Mouse (Mus musculus): ENCODE data around the gene Atp2a2. TPM values are rescaled to one million over a fixed set of nuclear protein-coding genes. Genes with fewer than 3 reads are reported as not detected.
"Not testable (repeated sequence)": the region's sequence is repeated elsewhere in the genome, so short reads cannot be mapped to it uniquely, and the experiment has no call there.

The Atp2a2 gene
- polyA plus RNA-seq, 1 experiment: 136 TPM

DNA sequence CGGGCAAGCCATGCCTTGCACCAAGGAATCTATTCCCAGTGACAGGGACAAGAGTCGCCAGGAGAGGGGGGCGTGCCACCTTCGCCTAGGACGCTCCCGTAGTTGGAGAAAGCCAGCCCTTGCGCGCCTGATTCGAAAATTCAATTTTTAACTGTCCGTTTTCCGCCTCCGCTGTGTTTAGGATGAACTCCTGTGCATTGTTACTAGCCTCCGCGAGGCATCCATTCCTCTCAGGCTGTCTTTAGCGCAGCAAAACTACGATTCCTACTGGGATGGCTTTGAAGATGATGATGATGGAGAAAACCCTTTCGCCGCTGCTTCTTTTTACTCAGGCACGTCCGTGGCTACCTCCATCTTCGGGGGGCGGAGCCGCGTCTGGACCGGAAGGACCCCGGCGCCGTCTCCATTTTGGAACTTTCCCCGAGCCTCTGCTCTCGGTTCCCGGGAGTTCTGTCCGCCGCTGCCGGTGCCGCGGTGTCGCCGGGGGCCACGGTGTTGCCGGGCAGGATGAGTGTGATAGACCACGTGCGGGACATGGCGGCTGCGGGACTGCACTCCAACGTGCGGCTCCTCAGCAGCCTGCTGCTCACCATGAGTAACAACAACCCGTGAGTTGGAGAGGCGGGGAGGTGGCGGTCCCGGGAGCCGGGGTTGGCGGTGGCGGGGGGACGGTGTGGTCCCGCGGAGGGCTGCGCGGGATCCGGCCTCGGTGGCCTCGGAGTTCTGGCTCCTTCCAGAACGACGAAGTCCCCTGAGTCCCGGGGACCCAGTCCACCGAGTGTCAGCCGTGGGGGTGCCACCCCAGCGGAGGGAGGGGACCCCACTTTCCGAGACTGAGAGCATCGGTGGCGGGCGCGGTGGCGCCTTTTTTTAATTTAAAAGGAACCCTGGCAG lies 79.7 kb downstream of the Atp2a2 start:
- TF ChIP-seq CTCF (IDR thresholded peaks at IDR 0.05; ENCODE audit: borderline replicate concordance, extremely low read depth, insufficient read depth, insufficient read length): no peak
- TF ChIP-seq POLR2A (IDR thresholded peaks at IDR 0.05; ENCODE audit: borderline replicate concordance, extremely low read depth, insufficient read depth, insufficient read length, poor library complexity, severe bottlenecking): no peak
- peak; percentile 95 for DNase-seq (ENCODE audit: low read depth)

DNA sequence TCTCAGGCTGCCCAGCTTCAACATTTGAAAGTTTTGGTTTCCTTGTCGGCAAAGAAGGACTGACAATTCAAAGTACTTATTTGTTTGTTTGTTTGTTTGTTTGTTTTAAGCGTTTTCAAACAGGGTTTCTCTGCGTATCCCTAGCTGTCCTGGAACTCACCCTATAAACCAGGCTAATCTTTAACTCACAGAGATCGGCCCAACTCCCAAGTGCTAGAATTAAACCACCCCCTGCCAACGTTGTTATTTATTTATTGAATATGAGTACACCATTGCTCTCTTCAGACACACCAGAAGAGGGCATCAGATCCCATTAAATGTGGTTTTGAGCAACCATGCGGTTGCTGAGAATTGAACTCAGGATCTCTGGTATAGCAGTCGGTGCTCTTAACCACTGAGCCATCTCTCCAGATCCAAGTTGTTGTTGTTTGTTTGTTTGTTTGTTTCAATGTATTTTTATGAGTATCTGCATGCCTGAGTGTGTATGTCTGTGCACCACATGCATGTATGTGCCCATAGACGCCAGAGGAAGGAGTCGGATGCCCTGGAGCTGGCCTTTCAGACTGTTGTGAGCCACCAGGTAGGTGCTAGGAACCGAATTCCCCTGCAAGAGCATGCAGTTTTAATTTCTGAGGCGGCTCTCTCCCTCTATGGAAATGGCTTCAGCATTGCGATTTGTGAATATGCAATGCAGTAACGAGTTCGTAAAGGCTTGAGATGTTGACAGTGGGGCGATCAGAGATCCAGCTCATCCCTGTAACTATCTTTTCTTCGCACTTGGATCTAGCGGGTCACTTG lies 80.6 kb downstream of the Atp2a2 start, which contains the start of gene Anapc7:
TSS of gene Anapc7 (plus strand) at position 423 of the 798 bp plus-strand sequence.
- no peak for DNase-seq (ENCODE audit: low read depth)
- TF ChIP-seq CTCF (IDR thresholded peaks at IDR 0.05; ENCODE audit: borderline replicate concordance, extremely low read depth, insufficient read depth, insufficient read length) (no peak), POLR2A (IDR thresholded peaks at IDR 0.05; ENCODE audit: borderline replicate concordance, extremely low read depth, insufficient read depth, insufficient read length, poor library complexity, severe bottlenecking) (no peak)

DNA sequence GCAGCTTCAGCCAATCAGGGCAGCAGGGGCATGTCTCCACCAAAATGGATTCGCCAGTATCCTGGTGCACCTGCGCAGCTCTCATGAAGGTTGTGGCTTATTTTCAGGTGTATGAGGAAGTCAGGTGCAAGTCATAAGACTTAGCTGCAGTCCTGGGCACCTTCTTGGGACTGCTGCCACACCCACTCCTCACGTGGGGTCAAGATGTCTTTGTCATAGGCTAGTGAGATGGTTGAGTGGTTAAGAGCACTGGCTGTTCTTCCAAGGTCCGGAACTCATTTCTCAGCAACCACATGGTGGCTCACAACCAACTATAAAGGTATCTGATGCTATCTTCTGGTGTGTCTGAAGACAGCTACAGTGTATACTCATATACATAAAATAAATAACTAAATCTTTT lies 81.3 kb downstream of the Atp2a2 start:
- not testable (repeated sequence) for DNase-seq (ENCODE audit: low read depth)

DNA sequence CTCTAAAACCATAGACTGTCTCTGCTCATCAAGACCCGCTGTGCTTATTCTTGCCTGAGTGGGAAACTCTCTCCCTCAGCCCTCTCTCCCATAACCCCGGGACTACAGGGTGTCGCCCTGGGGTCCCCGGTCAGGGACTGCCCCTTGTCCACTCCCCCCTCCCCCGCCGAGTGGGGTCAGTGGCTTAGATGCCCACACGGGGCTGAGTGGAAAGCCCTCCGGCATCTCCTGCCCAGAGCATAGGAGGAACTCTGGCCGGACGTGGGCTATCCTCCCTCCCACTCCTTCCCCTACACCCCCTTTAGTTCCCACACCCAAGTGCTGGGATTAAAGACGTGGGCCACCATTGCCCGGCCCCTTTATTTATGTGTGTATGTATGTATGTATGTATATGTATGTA lies 86.6 kb downstream of the Atp2a2 start:
- TF ChIP-seq CTCF (IDR thresholded peaks at IDR 0.05; ENCODE audit: borderline replicate concordance, extremely low read depth, insufficient read depth, insufficient read length): no peak
- no peak for TF ChIP-seq POLR2A (IDR thresholded peaks at IDR 0.05; ENCODE audit: borderline replicate concordance, extremely low read depth, insufficient read depth, insufficient read length, poor library complexity, severe bottlenecking)
- DNase-seq (ENCODE audit: low read depth): no peak

DNA sequence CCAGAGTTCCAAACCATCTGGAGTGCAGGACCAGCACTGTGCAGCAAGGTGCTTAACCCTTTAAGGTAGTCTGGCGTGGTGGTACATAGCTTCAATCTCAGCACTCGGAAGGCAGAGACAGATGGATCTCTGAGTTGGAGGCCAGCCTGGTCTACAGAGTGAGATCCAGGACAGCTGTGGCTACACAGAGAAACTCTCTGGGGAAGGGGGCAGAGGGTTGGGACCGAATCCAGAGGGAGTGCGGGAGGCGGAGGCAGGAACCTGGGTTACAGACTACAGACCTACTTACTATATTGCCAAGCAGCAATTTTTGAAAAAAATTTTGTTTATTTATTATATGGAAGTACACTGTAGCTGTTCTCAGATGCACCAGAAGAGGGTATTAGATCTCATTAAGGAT lies 87.7 kb downstream of the Atp2a2 start:
- no peak for DNase-seq (ENCODE audit: low read depth)
- TF ChIP-seq POLR2A (IDR thresholded peaks at IDR 0.05; ENCODE audit: borderline replicate concordance, extremely low read depth, insufficient read depth, insufficient read length, poor library complexity, severe bottlenecking) (no peak), CTCF (IDR thresholded peaks at IDR 0.05; ENCODE audit: borderline replicate concordance, extremely low read depth, insufficient read depth, insufficient read length) (no peak)

DNA sequence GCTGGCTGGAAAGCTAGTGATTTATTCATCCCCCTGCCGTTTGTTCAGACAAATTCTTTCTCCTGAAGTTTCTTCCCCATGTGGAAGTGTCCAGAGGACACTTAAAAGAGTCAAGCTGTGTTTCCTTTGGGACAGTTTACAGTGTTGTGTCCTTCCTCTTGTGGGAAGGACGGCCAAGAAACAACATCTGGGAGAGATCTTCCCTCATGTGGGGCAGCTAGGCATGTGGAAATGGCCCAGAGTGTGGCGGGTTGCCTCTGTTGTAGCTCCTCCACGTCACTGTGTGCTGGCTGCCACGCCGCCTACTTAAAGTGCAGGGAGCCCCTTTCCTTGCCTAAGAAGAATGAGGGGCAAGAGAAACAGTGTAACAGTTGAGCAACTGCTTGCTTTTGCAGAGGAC lies 89.2 kb downstream of the Atp2a2 start:
- no peak for TF ChIP-seq CTCF (IDR thresholded peaks at IDR 0.05; ENCODE audit: borderline replicate concordance, extremely low read depth, insufficient read depth, insufficient read length)
- TF ChIP-seq POLR2A (IDR thresholded peaks at IDR 0.05; ENCODE audit: borderline replicate concordance, extremely low read depth, insufficient read depth, insufficient read length, poor library complexity, severe bottlenecking): no peak
- no peak for DNase-seq (ENCODE audit: low read depth)

DNA sequence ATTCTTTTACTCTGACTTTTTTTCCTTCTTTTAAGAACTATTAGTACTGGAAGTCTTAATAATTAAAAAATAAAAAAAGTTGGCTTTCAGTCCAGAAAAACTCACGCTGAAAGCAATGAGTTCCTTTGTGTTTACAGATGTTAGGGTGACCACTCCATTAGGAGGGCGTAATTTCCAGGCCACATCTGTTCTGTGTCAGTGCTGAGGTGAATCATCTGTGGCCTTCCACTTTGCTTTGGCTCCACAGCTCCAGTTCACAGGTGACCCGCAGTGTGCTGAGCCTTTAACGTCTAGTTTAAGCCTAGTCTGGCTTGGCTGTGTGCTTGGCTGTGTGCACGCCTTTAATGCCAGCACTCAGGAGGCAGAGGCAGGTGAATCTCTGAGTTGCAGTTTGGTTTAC lies 90.1 kb downstream of the Atp2a2 start:
- TF ChIP-seq CTCF (IDR thresholded peaks at IDR 0.05; ENCODE audit: borderline replicate concordance, extremely low read depth, insufficient read depth, insufficient read length): no peak
- no peak for TF ChIP-seq POLR2A (IDR thresholded peaks at IDR 0.05; ENCODE audit: borderline replicate concordance, extremely low read depth, insufficient read depth, insufficient read length, poor library complexity, severe bottlenecking)
- no peak for DNase-seq (ENCODE audit: low read depth)

DNA sequence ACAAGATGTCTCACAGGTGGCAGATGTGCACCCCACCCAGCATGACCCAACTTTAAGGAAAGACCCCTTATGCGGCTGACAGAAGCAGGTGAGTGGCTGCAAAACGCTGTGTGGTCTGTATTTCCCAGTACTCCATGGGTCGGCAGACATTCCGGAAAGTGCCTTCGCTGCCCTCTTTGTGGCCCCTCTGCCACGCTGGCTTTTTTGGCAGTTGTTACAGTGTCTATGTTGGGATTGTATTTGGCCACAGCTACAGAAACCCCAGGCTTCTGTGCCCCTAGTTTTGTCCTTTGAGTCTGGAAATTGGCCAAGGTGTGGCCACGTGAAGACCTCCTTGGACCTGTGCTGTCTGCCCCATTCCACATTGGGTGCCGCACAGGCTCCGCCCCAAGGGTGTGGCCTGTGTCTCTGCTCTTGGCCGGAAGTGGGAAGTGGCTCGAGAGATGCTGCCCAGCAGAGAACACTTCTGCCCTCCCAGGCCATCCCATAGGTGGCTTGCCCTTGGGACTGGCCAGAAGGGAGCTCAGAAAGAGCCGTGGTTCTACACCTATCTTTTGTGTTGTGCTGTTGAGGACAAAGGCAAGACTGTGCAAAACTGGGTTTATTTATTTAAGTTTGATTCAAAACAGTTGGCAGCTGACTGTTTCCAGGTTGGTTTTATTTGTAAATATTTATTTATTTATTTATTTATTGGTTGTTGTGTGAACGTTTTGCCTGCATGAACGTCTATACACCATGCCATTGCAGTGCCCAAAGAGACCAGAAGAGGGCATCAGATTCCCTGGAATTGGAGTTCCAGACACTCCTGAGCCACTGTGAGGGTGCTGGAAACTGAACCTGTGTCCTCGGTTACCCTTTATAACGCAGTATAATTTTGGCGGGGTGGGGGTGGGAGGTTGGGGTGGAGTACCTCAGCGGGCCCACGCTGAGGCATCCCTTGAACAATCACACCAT lies 92.1 kb downstream of the Atp2a2 start:
- no peak for DNase-seq (ENCODE audit: low read depth)
- TF ChIP-seq POLR2A (IDR thresholded peaks at IDR 0.05; ENCODE audit: borderline replicate concordance, extremely low read depth, insufficient read depth, insufficient read length, poor library complexity, severe bottlenecking) (no peak), CTCF (IDR thresholded peaks at IDR 0.05; ENCODE audit: borderline replicate concordance, extremely low read depth, insufficient read depth, insufficient read length) (peak; percentile 21; the same call in 1 of the 2 replicates)

DNA sequence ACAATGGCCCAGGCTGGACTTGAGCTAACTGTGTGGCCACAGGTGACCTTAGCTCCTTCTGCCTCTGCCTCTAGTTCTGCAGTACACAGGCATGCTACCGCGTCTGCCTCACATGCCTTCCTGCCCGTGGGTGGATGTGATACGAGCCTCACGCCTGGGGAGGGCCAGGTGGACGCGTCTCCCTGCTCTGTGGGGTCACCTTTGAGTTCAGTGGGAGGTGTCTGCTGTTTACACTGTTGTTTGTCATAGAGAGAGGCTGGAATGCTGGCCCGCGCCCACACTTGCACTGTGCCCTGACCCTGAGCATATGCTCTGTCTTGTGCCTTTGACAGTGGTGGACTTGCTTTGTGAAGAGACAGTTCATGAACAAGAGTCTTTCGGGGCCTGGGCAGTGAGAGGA lies 96.5 kb downstream of the Atp2a2 start:
- no peak for DNase-seq (ENCODE audit: low read depth)
- TF ChIP-seq POLR2A (IDR thresholded peaks at IDR 0.05; ENCODE audit: borderline replicate concordance, extremely low read depth, insufficient read depth, insufficient read length, poor library complexity, severe bottlenecking) (no peak), CTCF (IDR thresholded peaks at IDR 0.05; ENCODE audit: borderline replicate concordance, extremely low read depth, insufficient read depth, insufficient read length) (no peak)

Other genes starting within 250 kb of the Atp2a2 start
- 40.2 and 42.3 TPM in 2 replicates for gene Tctn1, start 237.8 kb downstream of the Atp2a2 start, polyA plus RNA-seq (2012; rRNA removed)
- gene Pptc7, start 217.9 kb downstream of the Atp2a2 start, polyA plus RNA-seq (2012; rRNA removed): 11.8 and 13.4 TPM in 2 replicates
- 21.8 and 24.6 TPM in 2 replicates for gene Rad9b, start 148.0 kb downstream of the Atp2a2 start, polyA plus RNA-seq (2012; rRNA removed)
- gene Vps29, start 147.9 kb downstream of the Atp2a2 start, polyA plus RNA-seq (2012; rRNA removed): 135 and 150 TPM in 2 replicates
- gene Gpn3, start 130.3 kb downstream of the Atp2a2 start, polyA plus RNA-seq (2012; rRNA removed): 40.1 and 64.1 TPM in 2 replicates
- gene Fam216a, start 129.9 kb downstream of the Atp2a2 start, polyA plus RNA-seq (2012; rRNA removed): 127 and 158 TPM in 2 replicates
- gene Arpc3, start 110.3 kb downstream of the Atp2a2 start, polyA plus RNA-seq (2012; rRNA removed): 265 and 282 TPM in 2 replicates
- gene Anapc7, start 80.5 kb downstream of the Atp2a2 start, polyA plus RNA-seq (2012; rRNA removed): 43.1 and 53.4 TPM in 2 replicates
- 26.1 and 26.9 TPM in 2 replicates for gene Ift81, start 112.3 kb upstream of the Atp2a2 start, polyA plus RNA-seq (2012; rRNA removed)
- 3.5 and 7.7 TPM in 2 replicates for gene P2rx7, start 141.7 kb upstream of the Atp2a2 start, polyA plus RNA-seq (2012; rRNA removed)
- 9.7 and 13.1 TPM in 2 replicates for gene P2rx4, start 205.3 kb upstream of the Atp2a2 start, polyA plus RNA-seq (2012; rRNA removed)